Mouse (Mus musculus) C2C12 (cell line): ENCODE data around the gene Prex1.

Experiments
- CTCF ChIP-seq: IDR thresholded peaks from one replicate; pipeline ENCODE4 v1.5.1; 2011; ENCODE audit not compliant: control insufficient read depth, insufficient read depth, insufficient read length
- FOSL1 ChIP-seq: IDR thresholded peaks from one replicate; pipeline ENCODE4 v1.8.0; 2011; ENCODE audit warnings: mild to moderate bottlenecking, low read length; ENCODE audit not compliant: poor library complexity, insufficient read depth, severe bottlenecking
- MAX ChIP-seq: IDR thresholded peaks from one replicate; pipeline ENCODE4 v1.6.1; 2011; ENCODE audit warnings: mild to moderate bottlenecking, control low read depth
- MYOD1 ChIP-seq: IDR thresholded peaks from one replicate; pipeline ENCODE4 v1.6.1; 2011; ENCODE audit warnings: low read depth; ENCODE audit not compliant: control insufficient read depth, insufficient read length
- MYOG ChIP-seq: IDR thresholded peaks from one replicate; pipeline ENCODE4 v1.6.1; 2011; ENCODE audit not compliant: control insufficient read depth, insufficient read length; ENCODE audit errors: extremely low read depth
- USF1 ChIP-seq: IDR thresholded peaks from one replicate; pipeline ENCODE4 v1.6.1; 2011; ENCODE audit warnings: low read depth, mild to moderate bottlenecking, control low read depth, moderate library complexity

DNA sequence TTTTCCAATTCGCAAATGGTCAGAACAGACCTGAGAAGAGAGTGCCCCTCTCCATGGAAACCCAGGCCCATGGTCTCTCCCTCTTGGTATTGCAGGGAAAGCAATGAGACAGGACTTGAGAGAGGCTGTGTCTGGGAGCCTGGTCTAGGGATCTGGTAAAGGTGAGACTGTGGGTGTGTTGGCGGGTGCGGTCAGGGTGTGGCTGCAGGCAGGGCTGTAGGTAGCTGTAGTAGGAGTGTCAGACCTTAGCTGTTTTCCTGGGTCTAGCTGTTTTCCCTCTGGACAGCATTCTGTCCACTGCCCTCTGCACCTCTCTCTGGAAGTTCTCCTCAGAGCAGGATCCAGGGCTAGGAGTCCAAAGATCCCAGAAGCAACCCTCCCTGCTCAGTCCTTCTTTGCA is 141.3 kb downstream of the Prex1 start:
- TF ChIP-seq CTCF (no peak), MYOG (no peak), MAX (no peak), MYOD1 (no peak), USF1 (no peak), FOSL1 (no peak)
